Mouse (Mus musculus) C2C12 (cell line): ENCODE data around the gene Sertad4.

Experiments
- CEBPB ChIP-seq: IDR thresholded peaks from one replicate; pipeline ENCODE4 v1.6.1; 2011; ENCODE audit warnings: low read depth, mild to moderate bottlenecking, control low read depth, moderate library complexity
- CTCF ChIP-seq: IDR thresholded peaks from one replicate; pipeline ENCODE4 v1.5.1; 2011; ENCODE audit not compliant: control insufficient read depth, insufficient read depth, insufficient read length
- MYOD1 ChIP-seq: IDR thresholded peaks from one replicate; pipeline ENCODE4 v1.6.1; 2011; ENCODE audit warnings: low read depth; ENCODE audit not compliant: control insufficient read depth, insufficient read length

DNA sequence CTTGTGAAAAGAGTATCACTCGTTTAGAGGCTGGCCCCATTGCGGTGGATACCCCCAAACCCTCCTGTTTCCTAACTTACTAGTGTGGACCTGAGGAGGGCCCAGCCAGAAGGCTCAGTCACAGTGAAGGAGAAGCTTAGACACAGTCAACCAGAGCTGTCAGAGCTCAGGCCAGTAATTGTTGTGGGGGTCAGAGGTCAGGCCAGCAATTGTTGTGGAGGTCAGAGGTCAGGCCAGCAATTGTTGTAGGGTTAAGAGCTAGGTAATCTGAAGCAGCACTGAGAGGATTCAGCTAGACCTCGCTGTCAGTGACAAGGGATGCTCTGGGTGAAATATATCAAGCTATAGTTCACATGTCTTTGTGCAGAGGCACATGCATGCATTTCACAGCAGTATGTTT lies 8.3 kb downstream of the Sertad4 start:
- TF ChIP-seq CTCF (no peak), CEBPB (no peak), MYOD1 (no peak)
